Mouse (Mus musculus) CH12F3 (cell line): ENCODE data around the gene Drc7.

Experiments used
- in situ Hi-C: fragments of 300-500 bp; cut with MboI; formaldehyde crosslinking; loops from 2 replicates; pipeline ENCODE4 v1.14.3; 2020; ENCODE audit warnings: low sequenced_read_pairs

Drc7 gene

DNA sequence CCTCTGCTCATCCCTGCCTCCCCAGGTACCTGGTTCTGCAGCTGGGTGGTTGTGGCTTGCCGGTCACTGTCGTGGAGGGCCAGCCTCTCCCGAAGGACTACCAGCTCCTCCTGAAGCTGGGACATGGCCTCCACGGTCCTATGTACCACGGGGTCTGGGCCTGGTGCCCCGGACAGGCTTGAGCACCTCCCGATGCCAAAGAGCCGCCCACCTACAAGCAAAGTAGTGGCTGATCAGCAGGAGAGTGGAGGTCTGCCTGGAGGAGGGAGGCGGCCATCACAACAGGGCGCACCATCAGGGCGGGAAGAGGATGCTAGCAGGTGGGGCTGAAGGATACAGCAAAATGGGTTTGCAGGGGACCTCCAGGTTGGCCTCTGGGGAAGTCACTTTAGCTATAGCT is 71.6 kb downstream of the Drc7 start:
- in situ Hi-C loops = loop anchor here (10.0 kb wide), 1 partner anchor 78 kb away; the partner anchor contains the start of gene Kifc3

DNA sequence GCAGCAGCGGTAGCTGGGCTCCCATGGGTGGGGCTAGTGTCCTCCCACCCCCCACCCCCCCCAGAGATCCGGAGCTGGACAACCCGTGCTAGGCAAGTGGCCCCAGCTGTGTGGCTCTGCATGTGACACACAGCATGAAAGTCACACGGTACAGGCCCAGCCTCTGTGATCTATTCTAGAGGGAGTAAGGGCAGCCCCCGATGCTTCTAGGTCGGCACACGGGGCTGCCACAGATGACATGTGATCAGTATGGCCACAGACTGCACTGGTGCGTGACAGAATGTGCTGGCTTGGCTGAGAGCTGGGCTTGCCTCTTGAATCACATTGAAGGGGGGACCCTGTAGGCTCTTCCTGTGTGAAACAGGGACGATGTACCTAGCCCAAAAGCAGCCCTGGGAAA is 72.8 kb downstream of the Drc7 start:
- in situ Hi-C loops = loop anchor here (10.0 kb wide), 1 partner anchor 77 kb away; the partner anchor contains the start of gene Kifc3
